Mouse (Mus musculus) left cerebral cortex, adult 11 months (tissue): Measurements from ENCODE around the gene Birc6.

ENCODE experiments used
- DNase-seq: peaks from one replicate; pipeline ENCODE4 v3.0.0; 2022; ENCODE audit warnings: low spot score

Birc6 gene

GRCm38 (mm10) chr17:74527729-74528607, at the start of gene Birc6:
Gene Birc6, plus strand, starts transcription at chr17:74528295.
- peak; percentile 100 for DNase-seq

DNA sequence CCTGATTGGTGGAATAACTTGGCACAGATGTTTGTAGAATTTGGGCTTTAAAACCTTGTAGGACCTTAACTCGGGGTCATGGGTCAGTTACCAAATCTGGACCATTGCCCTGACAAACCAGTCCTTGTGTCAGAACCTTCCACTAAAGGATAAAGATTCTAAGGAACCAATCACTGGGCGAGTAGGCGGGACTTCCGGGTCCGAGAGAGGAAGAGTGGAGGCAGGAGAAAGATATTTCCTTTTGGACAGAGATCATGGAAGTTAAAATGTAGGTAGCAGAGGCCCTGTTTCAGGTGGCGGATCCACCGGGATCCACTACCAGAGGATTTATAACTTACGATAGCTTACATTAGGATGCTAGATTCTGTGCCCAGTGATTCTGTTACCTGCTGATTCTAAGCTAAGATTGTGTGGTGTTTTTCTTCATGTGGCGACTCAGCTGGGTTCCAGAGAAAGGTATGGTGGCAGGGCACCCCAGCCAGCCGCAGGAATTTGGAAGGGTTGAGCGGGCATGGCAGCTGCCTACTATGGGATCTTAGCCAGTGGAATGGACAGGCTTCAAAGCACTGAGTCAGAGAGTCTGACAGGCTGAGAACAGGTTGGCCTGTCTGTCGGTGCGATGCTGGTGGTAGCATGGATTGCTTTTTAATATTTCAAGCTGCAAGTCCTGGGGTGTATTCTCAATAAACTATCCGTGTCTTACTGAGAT, 47.6 kb upstream of the Birc6 start:
- no peak for DNase-seq

DNA sequence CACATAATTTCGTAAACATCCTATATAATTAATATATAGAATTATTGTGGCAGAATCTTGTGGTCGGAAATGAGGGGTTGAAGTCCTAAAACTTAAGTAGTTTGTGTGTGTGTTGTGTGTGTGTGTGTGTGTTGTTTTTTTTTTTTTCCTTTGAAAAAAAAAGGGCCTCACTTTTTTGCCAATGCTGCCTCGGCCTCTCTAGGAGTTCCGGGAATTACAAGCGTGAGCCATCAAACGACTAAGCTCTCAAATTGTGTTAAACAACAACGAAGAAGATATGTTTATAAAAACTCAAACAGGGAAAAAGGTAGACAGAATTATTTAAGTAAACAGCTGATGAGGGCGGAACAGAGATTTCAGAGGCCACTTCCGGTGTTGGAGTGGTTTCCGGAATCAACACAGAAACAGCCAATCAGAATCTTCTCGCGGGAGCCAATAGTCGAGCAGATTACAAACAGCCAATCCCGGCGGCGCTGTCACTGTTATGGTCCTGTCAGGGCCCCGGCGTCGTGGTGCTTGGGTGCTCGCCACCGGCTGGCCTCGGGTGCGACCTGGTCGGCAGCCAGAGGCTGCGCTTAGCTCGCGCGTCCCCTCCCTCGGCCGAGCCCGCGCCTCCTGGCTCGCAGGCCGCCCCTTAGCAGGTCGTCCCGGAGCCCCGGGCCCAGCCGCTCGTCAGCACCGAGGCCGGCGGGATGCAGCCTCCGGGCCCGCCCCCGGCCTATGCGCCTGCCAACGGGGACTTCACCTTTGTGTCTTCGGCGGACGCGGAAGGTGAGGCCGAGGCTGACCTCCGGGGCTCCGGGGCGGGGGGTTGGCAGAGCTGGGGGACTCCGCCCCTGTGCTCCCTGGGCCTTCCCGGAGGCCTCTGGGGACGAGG, 38.8 kb upstream of the Birc6 start, which contains the start of gene Yipf4:
Yipf4 (plus strand) TSS at position 470 of the 877 bp plus-strand sequence.
- peak; percentile 96 for DNase-seq

- no peak for DNase-seq
Observed at GRCm38 (mm10) chr17:74489901-74490220, 38.2 kb upstream of the Birc6 start.

DNA sequence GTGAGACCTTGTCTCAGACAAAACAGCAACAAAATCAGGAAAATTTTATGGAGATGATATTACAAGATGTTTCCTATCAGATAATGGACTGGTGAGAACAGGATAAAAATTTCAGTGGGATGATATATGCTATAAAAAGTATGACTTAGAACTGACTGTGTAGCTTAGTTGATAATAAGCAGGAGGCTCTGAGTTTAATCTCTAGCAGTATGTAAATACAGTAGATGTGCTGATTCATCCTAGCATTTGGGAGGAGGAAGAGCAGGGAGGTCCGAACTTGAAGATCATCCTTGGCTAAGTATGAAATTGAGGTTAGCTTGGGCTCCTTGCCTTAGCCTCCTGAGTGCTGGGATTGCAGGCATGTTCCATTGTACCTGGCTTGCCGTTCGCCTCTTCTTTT, 36.5 kb upstream of the Birc6 start:
- no peak for DNase-seq

DNA sequence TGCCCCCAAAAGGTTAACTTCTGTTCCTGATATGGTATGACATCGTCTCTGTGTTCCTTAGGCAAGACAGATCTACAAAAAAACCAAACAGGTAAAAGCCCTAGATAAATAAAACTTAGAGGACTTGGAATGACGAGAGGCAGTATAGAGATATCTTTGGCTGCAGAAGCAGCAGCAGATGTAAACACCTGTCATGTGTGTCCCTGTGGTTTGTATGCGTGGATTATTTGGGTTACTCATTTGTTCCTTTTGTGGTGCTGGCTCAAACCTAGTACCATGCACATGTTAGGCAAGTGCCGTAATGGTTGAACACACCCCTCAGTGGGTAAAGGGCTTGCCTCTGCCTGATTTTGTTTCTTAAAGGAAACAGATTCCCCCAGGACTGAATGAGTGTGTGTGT, 27.9 kb upstream of the Birc6 start:
- no peak for DNase-seq

GRCm38 (mm10) chr17:74501085-74501484, 27.0 kb upstream of the Birc6 start:
- no peak for DNase-seq

DNA sequence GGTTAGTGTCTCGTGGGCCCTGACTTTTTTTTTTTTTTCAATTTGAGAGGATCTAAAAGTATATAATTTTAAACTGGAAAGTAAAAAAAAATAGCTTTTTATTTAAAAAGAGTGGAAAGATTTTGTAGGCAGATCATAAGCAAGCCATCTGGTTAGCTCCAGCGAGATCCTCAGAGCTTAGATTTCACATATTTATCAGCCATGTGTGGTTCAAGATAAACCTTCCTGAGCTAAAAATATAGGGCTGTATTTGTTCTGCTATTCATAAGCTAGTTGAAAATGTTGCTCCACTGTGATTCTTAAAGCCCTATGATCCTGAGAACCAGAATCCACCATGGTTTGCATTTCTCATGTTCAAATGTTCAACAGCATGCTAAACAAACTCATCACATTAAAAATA, 20.2 kb upstream of the Birc6 start:
- no peak for DNase-seq

GRCm38 (mm10) chr17:74508600-74508999, 19.5 kb upstream of the Birc6 start:
- DNase-seq: no peak

DNA sequence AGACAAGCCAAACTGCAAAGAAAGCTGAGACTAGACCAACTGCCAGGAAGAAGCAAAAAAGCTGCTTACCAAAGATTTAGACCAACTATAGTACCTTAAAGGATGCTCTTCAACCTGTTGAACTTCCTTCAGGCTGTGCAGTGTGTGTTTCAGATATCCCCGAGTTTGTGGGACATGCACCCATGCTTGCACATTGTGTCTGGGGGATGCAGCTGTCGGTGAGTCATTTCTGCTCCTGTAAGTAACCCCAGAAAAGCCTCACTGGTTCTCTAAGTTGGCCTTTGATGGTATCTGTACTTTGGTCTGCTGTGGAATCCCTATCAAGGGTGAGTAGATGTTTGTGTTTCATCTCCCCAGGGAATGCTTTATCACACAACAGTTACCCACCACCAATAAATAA, 15.8 kb upstream of the Birc6 start:
- no peak for DNase-seq

DNA sequence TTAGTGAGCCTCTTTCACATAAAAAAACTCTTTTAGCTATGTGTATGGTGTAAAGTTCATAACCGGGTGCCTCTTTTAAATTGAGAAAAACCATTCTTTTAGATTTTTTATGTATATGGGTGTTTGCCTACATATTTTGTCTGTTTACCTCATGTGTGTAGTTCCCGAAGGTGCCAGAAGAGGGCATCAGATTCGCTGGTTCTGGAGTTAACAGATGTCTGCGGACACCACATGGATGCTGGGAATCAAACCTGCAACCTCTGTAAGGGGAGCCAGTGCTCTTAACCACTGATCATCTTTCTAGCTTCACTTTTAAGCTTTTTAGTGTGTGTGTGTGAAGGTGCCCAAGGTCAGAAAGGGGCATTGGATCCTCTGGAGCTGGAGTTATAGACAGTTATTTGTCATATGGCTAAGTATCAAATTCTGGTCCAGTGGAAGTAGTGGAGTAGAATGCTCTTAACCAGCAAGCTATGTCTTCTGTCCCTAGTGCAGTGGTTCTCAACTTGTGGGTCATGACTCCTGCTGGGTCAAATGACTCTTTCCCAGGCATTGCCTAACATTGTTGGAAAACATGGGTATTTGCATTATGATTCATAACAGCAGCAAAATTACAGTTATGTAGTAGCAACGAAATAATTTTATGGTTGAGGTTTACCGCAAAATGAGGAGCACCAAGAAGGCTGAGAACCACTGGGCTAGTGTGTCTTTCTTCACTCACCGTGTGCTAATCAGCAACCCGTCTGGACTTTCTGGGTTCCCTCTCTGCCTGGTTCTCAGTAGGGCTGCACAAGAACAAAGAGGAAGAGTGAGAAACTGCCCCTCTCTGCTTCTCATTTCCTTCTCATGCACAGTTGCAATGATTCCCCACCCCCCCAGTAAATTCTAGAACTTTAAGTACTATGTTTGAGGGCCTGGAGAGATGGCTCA, 5.0 kb upstream of the Birc6 start:
- no peak for DNase-seq

GRCm38 (mm10) chr17:74526117-74526516, 2.0 kb upstream of the Birc6 start:
- no peak for DNase-seq

DNA sequence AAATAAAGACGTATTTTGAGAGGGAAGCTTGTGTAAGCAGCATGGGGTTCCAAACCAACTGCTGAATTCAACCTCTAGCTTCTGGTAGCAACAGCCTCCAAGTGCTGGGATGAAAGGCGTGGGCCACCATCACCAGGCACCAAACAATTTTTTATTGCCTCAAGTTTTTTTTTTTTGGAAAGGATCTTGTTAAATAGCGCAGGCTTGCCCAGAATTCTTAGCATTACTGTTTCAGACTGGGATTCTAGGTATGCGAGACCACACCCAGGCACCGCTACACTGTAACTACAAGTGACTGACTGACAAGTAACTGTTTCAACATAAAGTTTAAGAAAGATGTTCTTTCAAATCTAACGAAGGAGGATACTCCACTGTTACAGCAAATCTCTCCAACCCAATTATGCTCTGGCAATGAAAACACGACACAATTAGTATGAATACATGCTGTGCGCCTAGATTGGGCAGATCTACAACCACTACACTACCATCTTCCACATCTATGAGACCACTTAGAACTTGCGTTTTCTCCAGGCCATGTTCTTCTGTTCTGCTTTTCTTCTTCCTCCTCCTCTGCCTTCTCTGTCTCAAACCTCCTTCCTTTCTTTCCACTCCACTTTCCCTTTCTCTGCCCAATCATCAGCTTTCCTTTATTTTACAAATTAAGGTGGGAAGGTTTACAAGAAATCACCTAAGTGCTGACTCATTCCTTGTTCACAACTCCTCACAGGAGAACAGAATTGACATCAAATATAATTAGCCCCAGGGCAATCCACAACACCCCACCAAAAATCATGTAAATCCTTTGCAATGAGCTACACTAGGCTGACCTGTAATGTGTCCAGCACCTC, 1.1 kb upstream of the Birc6 start:
- no peak for DNase-seq

DNA sequence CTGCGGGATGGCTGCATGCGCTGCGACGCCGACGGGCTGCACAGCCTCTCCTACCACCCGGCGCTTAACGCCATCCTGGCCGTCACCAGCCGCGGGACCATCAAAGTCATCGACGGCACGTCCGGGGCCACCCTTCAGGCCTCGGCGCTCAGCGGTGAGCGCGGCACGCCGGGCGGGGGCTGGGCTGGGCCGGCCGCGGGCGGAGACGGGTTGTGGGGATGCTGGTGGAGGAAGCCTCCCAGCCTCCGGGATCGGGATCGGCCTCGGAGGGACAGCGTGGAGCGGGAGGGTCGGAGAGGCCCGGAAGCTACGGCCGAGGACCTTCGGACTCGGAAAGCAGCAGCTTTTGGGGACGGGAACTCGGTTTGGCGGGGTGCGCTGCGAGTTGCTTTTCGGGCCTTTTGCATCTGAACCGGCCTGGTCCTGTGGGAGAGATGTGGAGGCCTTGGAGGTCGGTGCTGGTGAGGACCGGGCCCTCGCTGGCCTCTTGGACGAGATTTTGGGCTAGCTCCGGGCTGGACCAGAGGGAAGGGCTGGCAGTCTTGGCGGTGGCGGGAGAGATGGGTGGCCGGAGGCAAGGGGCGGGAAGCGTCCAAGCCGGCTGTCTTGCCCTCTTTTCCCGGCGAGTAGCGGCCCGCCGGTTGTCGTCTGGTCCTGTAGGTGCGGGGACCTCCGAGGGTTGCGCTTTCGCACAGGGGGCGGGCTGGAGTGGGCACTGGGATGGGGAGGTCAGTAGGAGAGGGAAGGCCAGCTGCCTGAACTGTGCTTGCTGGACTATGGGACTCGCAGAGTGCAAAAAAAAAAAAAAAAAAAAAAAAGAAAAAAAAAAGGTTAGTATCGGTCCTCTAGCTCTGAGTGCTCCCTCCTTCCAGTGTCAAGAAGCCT, 795 bp downstream of the Birc6 start:
- no peak for DNase-seq

- DNase-seq: no peak
Observed at GRCm38 (mm10) chr17:74529533-74529824, 1.4 kb downstream of the Birc6 start.

DNA sequence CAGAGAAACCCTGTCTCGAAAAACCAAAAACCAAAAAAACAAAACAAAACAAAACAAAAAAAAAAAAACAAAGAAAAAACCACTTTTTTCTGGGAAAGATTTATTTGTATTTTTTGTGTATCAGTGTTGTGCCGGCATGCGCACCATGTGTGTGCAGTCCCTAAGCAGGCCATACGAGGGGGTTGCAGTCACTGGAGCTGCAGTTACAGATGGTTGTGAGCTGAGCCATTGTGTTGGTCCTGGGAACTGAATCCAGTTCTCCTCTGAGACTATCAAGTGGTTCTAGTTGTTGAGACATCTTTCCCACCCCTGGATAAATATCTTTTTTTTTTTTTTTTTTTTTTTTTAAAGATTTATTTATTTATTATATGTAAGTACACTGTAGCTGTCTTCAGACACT, 6.9 kb downstream of the Birc6 start:
- no peak for DNase-seq

DNA sequence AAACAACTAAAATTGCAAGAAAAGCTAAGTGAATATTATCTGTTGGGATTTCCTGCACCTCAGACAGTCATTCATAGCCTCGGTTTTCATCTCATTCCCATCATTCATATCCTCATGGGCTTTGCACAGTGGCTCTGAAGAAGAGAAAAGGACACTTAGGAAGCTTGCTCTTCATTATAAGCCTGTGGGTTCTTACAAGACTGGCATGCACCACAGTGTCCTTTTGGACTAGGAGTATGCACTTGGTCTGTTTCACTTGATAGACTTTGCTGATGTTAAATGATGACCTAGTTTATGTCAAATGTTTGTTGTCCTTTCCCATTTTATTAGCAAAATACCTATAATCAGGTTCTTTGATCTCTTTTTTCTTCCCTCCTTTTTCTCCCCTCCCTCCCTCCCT, 9.4 kb downstream of the Birc6 start:
- DNase-seq: no peak

DNA sequence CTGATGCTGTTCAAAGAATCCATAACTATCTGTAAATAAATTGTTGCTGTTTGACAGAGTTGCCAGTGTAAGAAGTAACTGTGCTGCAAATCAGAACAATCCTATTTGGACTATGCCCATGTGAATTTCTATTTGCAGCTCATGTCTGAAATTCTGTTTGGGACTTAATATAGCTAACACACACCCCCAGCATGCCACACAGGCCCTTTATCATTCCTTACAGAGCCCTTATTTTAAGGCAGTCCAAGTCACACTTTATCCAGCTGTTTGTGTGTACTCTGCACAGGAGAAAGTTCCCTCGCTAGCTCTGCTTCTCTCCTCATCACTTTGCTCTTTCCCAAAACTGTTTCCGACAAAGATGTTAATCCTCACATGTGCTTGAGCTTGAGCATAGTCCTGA, 15.5 kb downstream of the Birc6 start:
- no peak for DNase-seq

GRCm38 (mm10) chr17:74554118-74554517, 26.0 kb downstream of the Birc6 start:
- DNase-seq: no peak

- DNase-seq: no peak
Observed at GRCm38 (mm10) chr17:74559891-74560290, 31.8 kb downstream of the Birc6 start.
